28 mouse cellular contexts compared by ENCODE assay signal in genomic region chr13:24571906-24572305, GRCm38 (mm10). TPM values are rescaled to one million over a fixed set of nuclear protein-coding genes. Genes with fewer than 3 reads are reported as not detected.
DNase-seq lines count a peak whose midpoint lies in the region; ATAC-seq and TF ChIP-seq lines count a peak whose summit lies in the region.
"Had no signal": no experiment of that assay in that cellular context is flagged by ENCODE, and none has a peak within 500 bp of the region (broad histone marks: within the 10 kb centered on the region; RNA-seq: fewer than 3 reads in every experiment).

No protein-coding gene starts in this region.

- no peaks in the 10 kb centered on the region for H3K27me3 ChIP-seq in heart, embryonic 10.5 days (ENCODE audit: insufficient read depth, poor library complexity, severe bottlenecking)
- H3K27me3 ChIP-seq in kidney, postnatal 0 days (ENCODE audit: insufficient read depth, low read length): no peaks in the 10 kb centered on the region
- H3K27me3 ChIP-seq in limb, embryonic 10.5 days (ENCODE audit: low read depth, poor library complexity, severe bottlenecking): no peaks in the 10 kb centered on the region
- H3K27me3 ChIP-seq: embryonic facial prominence, embryonic 12.5 days; heart, embryonic 15.5 days; hindbrain, embryonic 15.5 days; limb, embryonic 12.5 days; liver, embryonic 15.5 days; midbrain, embryonic 15.5 days; neural tube, embryonic 15.5 days had no signal

- no peak overlapping the region for H3K9ac ChIP-seq in kidney, postnatal 0 days (ENCODE audit: low read depth, low read length)
- H3K9ac ChIP-seq: embryonic facial prominence, embryonic 12.5 days; heart, embryonic 15.5 days; hindbrain, embryonic 15.5 days; limb, embryonic 12.5 days; liver, embryonic 15.5 days; lung, embryonic 14.5 days; midbrain, embryonic 15.5 days; neural tube, embryonic 15.5 days had no signal

- no peak for ATAC-seq in kidney, postnatal 0 days (replicated peaks; ENCODE audit: low FRiP score, low read depth)
- ATAC-seq: forebrain, embryonic 16.5 days; inflammation-experienced regulatory T-cells, adult 6 months; midbrain, embryonic 15.5 days had no signal

- no peak overlapping the region for H3K4me3 ChIP-seq in heart, embryonic 10.5 days
- no peak overlapping the region for H3K4me3 ChIP-seq in kidney, postnatal 0 days (replicated peaks; ENCODE audit: low read depth, low read length)
- no peak overlapping the region for H3K4me3 ChIP-seq in limb, embryonic 10.5 days
- H3K4me3 ChIP-seq: embryonic facial prominence, embryonic 12.5 days; forebrain, embryonic 10.5 days; heart, embryonic 15.5 days; hindbrain, embryonic 10.5 days; hindbrain, embryonic 15.5 days; limb, embryonic 12.5 days; liver, embryonic 15.5 days; midbrain, embryonic 15.5 days; neural tube, embryonic 15.5 days had no signal

- H3K9me3 ChIP-seq in heart, embryonic 10.5 days: no peaks in the 10 kb centered on the region
- H3K9me3 ChIP-seq in kidney, postnatal 0 days (replicated peaks; ENCODE audit: low read length): no peaks in the 10 kb centered on the region
- no peaks in the 10 kb centered on the region for H3K9me3 ChIP-seq in limb, embryonic 10.5 days (replicated peaks)
- H3K9me3 ChIP-seq: embryonic facial prominence, embryonic 12.5 days; forebrain, embryonic 10.5 days; heart, embryonic 15.5 days; hindbrain, embryonic 10.5 days; hindbrain, embryonic 15.5 days; limb, embryonic 12.5 days; liver, embryonic 15.5 days; midbrain, embryonic 15.5 days; neural tube, embryonic 15.5 days had no signal

- no peaks in the 10 kb centered on the region for H3K36me3 ChIP-seq in heart, embryonic 10.5 days
- H3K36me3 ChIP-seq in kidney, postnatal 0 days (ENCODE audit: insufficient read depth, low read length): no peaks in the 10 kb centered on the region
- H3K36me3 ChIP-seq in limb, embryonic 10.5 days: no peaks in the 10 kb centered on the region
- H3K36me3 ChIP-seq: embryonic facial prominence, embryonic 12.5 days; forebrain, embryonic 10.5 days; heart, embryonic 15.5 days; hindbrain, embryonic 10.5 days; hindbrain, embryonic 15.5 days; limb, embryonic 12.5 days; liver, embryonic 15.5 days; midbrain, embryonic 15.5 days; neural tube, embryonic 15.5 days had no signal

- TF ChIP-seq CTCF in kidney, postnatal 0 days (IDR thresholded peaks at IDR 0.05; ENCODE audit: low read depth): no peak

- H3K27ac ChIP-seq in heart, embryonic 10.5 days: no peak overlapping the region
- H3K27ac ChIP-seq in kidney, postnatal 0 days: no peak overlapping the region
- no peak overlapping the region for H3K27ac ChIP-seq in limb, embryonic 10.5 days
- H3K27ac ChIP-seq: embryonic facial prominence, embryonic 12.5 days; forebrain, embryonic 10.5 days; heart, embryonic 15.5 days; hindbrain, embryonic 10.5 days; hindbrain, embryonic 15.5 days; limb, embryonic 12.5 days; liver, embryonic 15.5 days; midbrain, embryonic 15.5 days; neural tube, embryonic 15.5 days had no signal

- peak; percentile 95 for DNase-seq in heart, adult 11 months
- DNase-seq in heart, embryonic 10.5 days (ENCODE audit: low spot score): no peak
- peak; percentile 37 for DNase-seq in kidney, postnatal 0 days (ENCODE audit: low spot score)
- no peak for DNase-seq in kidney, adult 8-10 months
- peak; percentile 41 for DNase-seq in adipocyte (ENCODE audit: low spot score)
- peak; percentile 58 to 73 for DNase-seq in heart, postnatal 10 days
- DNase-seq in limb, embryonic 10.5 days (ENCODE audit: low spot score): no peak
- DNase-seq: adrenal gland, adult 8-10 months; cerebellum, adult 8-10 months; embryo, embryonic 11 days; kidney, adult 11 months; layer of hippocampus, adult 9-11 months; lung, embryonic 14.5 days; lung, postnatal 14 days; retina, postnatal 1 day; right cerebral cortex, postnatal 14 days; thymus, postnatal 4 days had no signal

- H3K4me1 ChIP-seq in heart, embryonic 10.5 days: peaks cover 37% of the 10 kb centered on the region
- H3K4me1 ChIP-seq in kidney, postnatal 0 days (replicated peaks; ENCODE audit: insufficient read depth, low read length): no peaks in the 10 kb centered on the region
- H3K4me1 ChIP-seq in limb, embryonic 10.5 days: peaks cover 11% of the 10 kb centered on the region

- H3K4me2 ChIP-seq in kidney, postnatal 0 days (ENCODE audit: low read length): no peak overlapping the region
- H3K4me2 ChIP-seq: embryonic facial prominence, embryonic 12.5 days; heart, embryonic 15.5 days; hindbrain, embryonic 15.5 days; limb, embryonic 12.5 days; liver, embryonic 15.5 days; lung, embryonic 14.5 days; midbrain, embryonic 15.5 days; neural tube, embryonic 15.5 days had no signal

- intact Hi-C loops in heart, postnatal 10 days (cut with DNase I): loop anchor here (5.0 kb wide), 1 partner anchor 70 kb away; no protein-coding TSS in a partner anchor

- WGBS in heart, embryonic 10.5 days: 78% methylated on average over 6 of the region's 6 CpGs
- WGBS in kidney, postnatal 0 days: 72% methylated on average over 6 of the region's 6 CpGs
- 91% methylated on average over 6 of the region's 6 CpGs for WGBS in limb, embryonic 10.5 days

RNA-seq across cellular contexts. Expression of gene Ripor2, which starts 10.1 kb away (rescaled TPM):
- 5.2 and 6.8 TPM in 2 replicates for polyA plus RNA-seq in heart, embryonic 10.5 days (2016; fragmentation: Nextera tagmentation; extraction: Ambion mirVana)
- 2.2 and 2.3 TPM in 2 replicates for polyA plus RNA-seq in kidney, postnatal 0 days (2015; fragmentation: Nextera tagmentation; extraction: Ambion mirVana)
- 10 to 100 TPM; 13.0 to 16.3 TPM for total RNA-seq in heart, postnatal 10 days (2021)
- polyA plus RNA-seq in limb, embryonic 10.5 days (2016; fragmentation: Nextera tagmentation; extraction: Ambion mirVana): 0.36 and 0.90 TPM in 2 replicates

Comparison
In these comparisons a context has a peak if more than half of its experiments do, and no peak if none do; other contexts are left out.
1. DNase-seq: peak in heart, adult 11 months (single experiment), kidney, postnatal 0 days (single experiment), adipocyte (single experiment) and heart, postnatal 10 days (2 of 2); none in heart, embryonic 10.5 days (single experiment), kidney, adult 8-10 months (0 of 2) and limb, embryonic 10.5 days (single experiment).